Comparison of ENCODE assay signal across 15 mouse cellular contexts in genomic region chr14:73217062-73217461, GRCm38 (mm10). TPM values are rescaled to one million over a fixed set of nuclear protein-coding genes. Genes with fewer than 3 reads are reported as not detected.
DNase-seq lines count a peak whose midpoint lies in the region; ATAC-seq and TF ChIP-seq lines count a peak whose summit lies in the region.
"Had no signal": no experiment of that assay in that cellular context is flagged by ENCODE, and none has a peak within 500 bp of the region (broad histone marks: within the 10 kb centered on the region; RNA-seq: fewer than 3 reads in every experiment).

No protein-coding gene starts in this region.

- H3K4me1 ChIP-seq in forebrain, postnatal 0 days (ENCODE audit: insufficient read depth): no peaks in the 10 kb centered on the region
- H3K4me1 ChIP-seq in forebrain, embryonic 11.5 days (replicated peaks; ENCODE audit: control insufficient read depth, insufficient read depth, low read length): no peaks in the 10 kb centered on the region
- no peaks in the 10 kb centered on the region for H3K4me1 ChIP-seq in brown adipose tissue, adult 24 weeks (ENCODE audit: control insufficient read depth, insufficient read depth, insufficient read length, low read length)
- no peaks in the 10 kb centered on the region for H3K4me1 ChIP-seq in thymus, adult 2 months (replicated peaks; ENCODE audit: control insufficient read depth, insufficient read depth, low read length)
- H3K4me1 ChIP-seq: liver, embryonic 13.5 days had no signal

- intact Hi-C loops in heart, postnatal 14 days (cut with DNase I): no loop called here
- intact Hi-C loops in heart, postnatal 25 days (cut with DNase I): no loop called here

- no peak for TF ChIP-seq POLR2A in thymus, adult 2 months (IDR thresholded peaks at IDR 0.05; ENCODE audit: control insufficient read depth, extremely low read depth, insufficient read depth, low read length, poor library complexity)

- WGBS in forebrain, postnatal 0 days: 76% methylated on average over 1 of the region's 1 CpGs
- 91% methylated on average over 1 of the region's 1 CpGs for WGBS in forebrain, embryonic 11.5 days
- 97% methylated on average over 1 of the region's 1 CpGs for WGBS in thymus, adult 2 months

- H3K9ac ChIP-seq in forebrain, postnatal 0 days: no peak overlapping the region
- H3K9ac ChIP-seq in forebrain, embryonic 11.5 days (ENCODE audit: low read length): no peak overlapping the region
- H3K9ac ChIP-seq: liver, embryonic 13.5 days had no signal

- no peak overlapping the region for H3K27ac ChIP-seq in forebrain, postnatal 0 days (ENCODE audit: low read depth, low read length)
- H3K27ac ChIP-seq in forebrain, embryonic 11.5 days (ENCODE audit: low read depth, low read length): no peak overlapping the region
- peak overlapping the region; percentile 94 for H3K27ac ChIP-seq in brown adipose tissue, adult 24 weeks (replicated peaks; ENCODE audit: low read depth, low read length)
- no peak overlapping the region for H3K27ac ChIP-seq in thymus, adult 2 months (ENCODE audit: control insufficient read depth, insufficient read depth, low read length)
- H3K27ac ChIP-seq: liver, embryonic 13.5 days; stomach, postnatal 0 days had no signal

- H3K36me3 ChIP-seq in forebrain, postnatal 0 days (ENCODE audit: insufficient read depth): peaks cover 4% of the 10 kb centered on the region; the same call in 1 of the 2 replicates
- no peaks in the 10 kb centered on the region; the same call in 1 of the 2 replicates for H3K36me3 ChIP-seq in forebrain, embryonic 11.5 days (ENCODE audit: control insufficient read depth, insufficient read depth, low read length)
- H3K36me3 ChIP-seq in thymus, adult 2 months (ENCODE audit: control insufficient read depth, insufficient read depth, low read length): peaks cover 26% of the 10 kb centered on the region

- H3K27me3 ChIP-seq in forebrain, postnatal 0 days (ENCODE audit: insufficient read depth, low read length): no peaks in the 10 kb centered on the region
- H3K27me3 ChIP-seq in forebrain, embryonic 11.5 days (ENCODE audit: control insufficient read depth, insufficient read depth, low read length): no peaks in the 10 kb centered on the region
- H3K27me3 ChIP-seq in thymus, adult 2 months (ENCODE audit: control insufficient read depth, insufficient read depth, low read length): no peaks in the 10 kb centered on the region
- H3K27me3 ChIP-seq: liver, embryonic 13.5 days had no signal

- no peak overlapping the region for H3K4me3 ChIP-seq in forebrain, postnatal 0 days (ENCODE audit: low read depth, low read length)
- H3K4me3 ChIP-seq in forebrain, embryonic 11.5 days (ENCODE audit: low read depth, low read length): no peak overlapping the region
- H3K4me3 ChIP-seq in brown adipose tissue, adult 24 weeks (ENCODE audit: insufficient read depth, low read depth, low read length): no peak overlapping the region
- H3K4me3 ChIP-seq in thymus, adult 2 months (ENCODE audit: control insufficient read depth, insufficient read depth, low read length): no peak overlapping the region
- H3K4me3 ChIP-seq: liver, embryonic 13.5 days had no signal

- ATAC-seq in forebrain, postnatal 0 days: peak; percentile 66; the same call in 1 of the 2 replicates
- no peak for ATAC-seq in forebrain, embryonic 11.5 days (replicated peaks; ENCODE audit: low FRiP score)
- ATAC-seq: intestine, embryonic 16.5 days had no signal

- DNase-seq in forebrain, postnatal 0 days: peak; percentile 35
- DNase-seq in forebrain, embryonic 11.5 days (ENCODE audit: low spot score): no peak
- peak; percentile 13 to 46 for DNase-seq in heart, postnatal 14 days
- DNase-seq in heart, postnatal 25 days (ENCODE audit: low spot score): no peak
- peak; percentile 87 for DNase-seq in adipocyte (ENCODE audit: low spot score)
- DNase-seq in ovary, adult 18-20 months (ENCODE audit: low spot score): no peak
- no peak for DNase-seq in thymus, adult 2 months
- DNase-seq: kidney, postnatal 10 days; liver, embryonic 13.5 days; retina, postnatal 1 day; spleen, adult 18-20 months; thymus, postnatal 36 days had no signal

- TF ChIP-seq CTCF in forebrain, postnatal 0 days (IDR thresholded peaks at IDR 0.05; ENCODE audit: low read depth): no peak
- no peak for TF ChIP-seq CTCF in thymus, adult 2 months (IDR thresholded peaks at IDR 0.05; ENCODE audit: borderline replicate concordance, control insufficient read depth, extremely low read depth, insufficient read depth, low read length, poor library complexity)

- H3K4me2 ChIP-seq in forebrain, postnatal 0 days (ENCODE audit: low read depth): no peak overlapping the region
- H3K4me2 ChIP-seq in forebrain, embryonic 11.5 days (ENCODE audit: low read depth, low read length, severe bottlenecking): no peak overlapping the region
- H3K4me2 ChIP-seq: liver, embryonic 13.5 days had no signal

- no peaks in the 10 kb centered on the region for H3K9me3 ChIP-seq in forebrain, postnatal 0 days (ENCODE audit: low read length)
- no peaks in the 10 kb centered on the region for H3K9me3 ChIP-seq in forebrain, embryonic 11.5 days (ENCODE audit: control insufficient read depth, low read length)
- H3K9me3 ChIP-seq: liver, embryonic 13.5 days had no signal

RNA-seq across cellular contexts. Expression of gene Lpar6, which starts 20.6 kb away (rescaled TPM):
- 2.2 and 2.6 TPM in 2 replicates for total RNA-seq in forebrain, postnatal 0 days (2014; rRNA removed)
- polyA plus RNA-seq in forebrain, postnatal 0 days (2015; fragmentation: Nextera tagmentation; extraction: Ambion mirVana): 1.5 and 1.8 TPM in 2 replicates
- 14.2 and 16.5 TPM in 2 replicates for polyA plus RNA-seq in forebrain, embryonic 11.5 days (2014; fragmentation: Nextera tagmentation; extraction: Ambion mirVana)
- total RNA-seq in heart, postnatal 14 days (2021): 1 to 10 TPM; 4.0 TPM
- 1 to 10 TPM; 3.3 to 3.8 TPM for total RNA-seq in heart, postnatal 25 days (2021)
- polyA plus RNA-seq in brown adipose tissue, adult 24 weeks (2012; ENCODE audit: insufficient read depth, insufficient read length, missing spikeins): 15.0 and 19.7 TPM in 2 replicates
- 18.4 and 22.3 TPM in 2 replicates for polyA plus RNA-seq in thymus, adult 2 months (2012; rRNA removed)

Comparison
In these comparisons a context has a peak if more than half of its experiments do, and no peak if none do; other contexts are left out.
1. DNase-seq: peak in forebrain, postnatal 0 days (single experiment), heart, postnatal 14 days (2 of 2) and adipocyte (single experiment); none in forebrain, embryonic 11.5 days (single experiment), heart, postnatal 25 days (single experiment), ovary, adult 18-20 months (single experiment) and thymus, adult 2 months (single experiment).